Mouse (Mus musculus): ENCODE results near the gene Pwp2.

The Pwp2 gene

DNA sequence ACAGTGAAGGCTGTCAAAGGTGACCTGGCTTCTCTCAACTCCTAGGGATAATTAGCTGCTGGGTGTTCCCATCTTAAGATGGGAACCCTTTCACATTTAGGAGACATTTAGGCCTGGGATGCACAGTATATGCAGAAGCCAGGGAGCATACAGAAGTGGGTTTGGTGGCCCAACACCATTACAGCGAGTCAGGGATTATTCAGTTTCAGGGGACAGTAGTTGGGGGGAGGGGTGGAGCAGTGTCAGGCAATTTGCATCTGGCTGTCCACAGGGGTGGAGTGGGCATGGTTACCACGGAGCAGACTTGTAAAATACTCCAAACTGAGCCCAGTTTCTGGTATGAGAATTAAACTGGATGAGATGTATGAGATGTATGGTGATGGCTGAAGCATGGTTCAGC lies 14.5 kb downstream of the Pwp2 start:
- no peak for DNase-seq

DNA sequence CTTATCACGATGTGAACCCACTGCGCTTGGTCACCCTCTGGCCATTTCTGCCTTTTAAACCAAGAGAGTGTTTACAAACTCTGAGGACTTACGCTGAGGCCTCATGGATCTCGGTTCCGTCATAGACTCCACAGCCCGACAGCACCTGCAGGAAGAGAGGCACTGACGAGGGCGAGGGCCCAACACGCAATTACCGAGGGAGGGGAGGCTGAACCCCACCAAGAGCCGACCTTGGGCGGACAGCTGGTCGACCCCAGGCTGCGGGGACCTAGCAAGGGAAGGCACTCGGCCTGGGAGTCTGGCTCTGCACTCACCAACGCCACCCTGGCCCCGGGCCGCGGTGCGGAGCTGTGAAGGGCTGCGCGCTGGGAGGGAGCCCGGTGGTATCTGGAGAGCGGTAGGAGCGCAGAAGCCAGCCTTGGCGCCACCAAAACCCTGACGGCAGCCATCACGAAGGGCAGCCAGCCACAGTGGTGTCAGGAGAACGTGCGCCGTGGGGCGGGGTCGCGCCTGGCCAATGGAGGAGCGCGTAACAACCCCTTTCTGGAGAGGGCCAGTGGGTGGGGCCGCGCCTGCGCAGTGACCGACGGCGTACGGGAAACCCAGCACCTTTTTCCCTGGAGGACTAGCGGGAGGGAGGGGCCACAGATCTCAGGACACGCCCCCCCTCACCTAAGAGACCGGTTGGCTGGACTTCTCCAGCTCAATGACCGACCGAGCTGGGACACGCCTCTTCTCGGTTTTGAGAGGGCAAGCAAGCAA lies 15.5 kb downstream of the Pwp2 start, which contains the start of gene D10Jhu81e:
D10Jhu81e (minus strand) TSS at position 502 of the 762 bp plus-strand sequence.
- DNase-seq: peak; percentile 99

DNA sequence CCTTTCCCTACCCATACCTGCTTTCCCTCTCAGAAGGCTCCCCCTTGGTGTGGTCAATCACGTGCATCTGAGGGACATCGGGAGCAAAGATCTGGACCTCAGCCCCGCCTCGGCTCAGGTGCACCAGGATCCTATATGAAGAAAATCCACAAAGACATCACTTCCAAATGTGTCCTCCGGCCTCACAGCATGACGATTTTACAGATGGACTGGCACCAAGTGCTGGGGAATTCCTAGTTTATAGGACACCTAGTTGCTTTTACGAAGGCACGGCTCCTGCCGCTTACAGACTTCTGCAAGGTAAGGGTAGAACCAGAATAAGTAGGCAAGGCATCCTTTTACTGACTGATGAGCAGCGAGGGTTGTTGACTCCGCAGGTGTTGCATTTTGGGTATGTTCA lies 16.2 kb downstream of the Pwp2 start:
- no peak for DNase-seq

DNA sequence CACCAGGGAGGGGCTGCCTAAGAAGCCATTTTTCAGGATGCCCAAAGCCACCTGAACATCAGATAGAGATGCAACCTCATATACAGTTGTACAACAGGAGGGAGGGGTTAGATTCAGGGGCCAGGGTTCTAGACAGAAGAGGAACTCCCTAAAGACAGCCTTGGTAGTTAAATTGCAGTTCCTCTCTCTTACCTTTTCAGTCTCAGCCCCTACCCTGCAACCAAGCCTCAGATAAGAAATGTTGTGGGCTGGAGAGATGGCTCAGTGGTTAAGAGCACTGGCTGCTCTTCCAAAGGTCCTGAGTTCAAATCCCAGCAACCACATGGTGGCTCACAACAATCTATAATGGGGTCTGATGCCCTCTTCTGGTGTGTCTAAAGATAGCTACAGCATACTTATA lies 17.2 kb downstream of the Pwp2 start:
- DNase-seq: no peak

DNA sequence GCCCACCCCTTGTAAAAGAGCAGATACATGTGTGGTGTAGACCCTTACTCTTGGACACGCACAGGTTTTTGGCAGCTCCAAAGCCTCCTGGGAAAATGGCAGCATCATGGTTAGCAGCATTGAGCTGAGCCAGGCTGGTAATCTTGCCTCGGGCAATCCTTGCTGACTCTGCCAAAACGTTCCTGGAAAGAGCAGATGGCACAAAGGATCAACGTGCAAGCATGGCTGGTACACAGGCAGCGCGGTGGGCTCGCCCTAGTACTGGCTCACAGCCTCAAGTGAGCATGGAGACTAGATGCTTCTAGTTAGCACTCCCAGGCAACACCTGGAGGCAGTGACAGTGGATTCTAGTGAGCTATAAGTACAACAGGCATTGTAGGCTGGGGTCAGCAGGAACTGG lies 17.6 kb downstream of the Pwp2 start:
- peak; percentile 60 for DNase-seq

DNA sequence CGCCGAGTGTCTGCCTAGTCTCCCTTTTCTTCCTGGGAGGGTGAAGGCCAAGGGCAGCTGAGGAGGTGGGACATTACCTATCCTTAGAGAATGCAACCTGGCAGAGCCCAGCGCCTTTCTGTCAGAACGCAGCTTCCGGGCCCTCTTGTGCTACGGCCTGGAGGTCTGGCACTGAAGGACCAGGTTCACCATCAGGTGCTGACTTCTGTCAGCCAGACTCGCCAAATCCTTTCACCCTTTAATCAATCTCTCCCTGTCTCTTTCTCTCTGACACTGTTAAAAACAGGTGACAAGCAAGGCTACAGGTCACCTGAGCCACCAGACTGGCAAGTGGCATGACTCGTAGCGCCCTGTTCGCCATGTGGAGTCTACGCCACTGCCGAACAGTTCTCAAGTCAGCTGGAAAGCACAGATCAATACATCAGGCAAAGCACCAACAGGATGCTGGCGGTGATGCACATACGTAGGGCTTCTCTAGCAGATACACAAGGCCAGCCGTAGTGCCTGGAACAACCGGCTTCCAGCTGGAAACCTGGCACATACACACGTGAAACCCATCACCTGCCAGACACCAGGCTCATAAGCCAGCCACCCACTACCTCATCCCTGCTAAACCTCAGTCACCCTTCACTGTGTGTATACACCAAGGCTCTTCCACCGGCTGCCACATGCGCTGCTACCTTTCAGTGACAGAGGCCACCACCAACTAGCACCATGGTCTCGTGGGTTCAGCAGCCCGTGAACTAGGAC lies 19.5 kb downstream of the Pwp2 start:
- DNase-seq: no peak

DNA sequence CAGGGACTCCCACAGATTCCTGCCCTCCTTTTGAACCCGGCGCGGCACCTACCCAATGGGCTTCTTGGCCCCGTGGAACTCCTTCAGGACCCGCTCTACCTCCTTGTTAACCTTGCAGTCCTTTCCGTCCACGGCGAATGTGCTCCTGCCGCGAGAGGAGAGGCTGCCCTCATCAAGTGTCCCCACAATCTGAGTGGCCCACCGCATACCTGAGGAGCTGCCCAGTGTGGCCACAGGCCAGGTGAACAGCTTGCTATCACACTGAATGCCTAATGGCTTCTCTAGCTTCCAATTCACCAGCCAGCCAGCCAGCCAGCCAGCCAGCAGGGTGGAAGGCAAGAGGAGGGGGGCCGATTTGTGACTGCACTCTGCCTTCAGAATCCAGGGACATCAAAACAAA lies 20.2 kb downstream of the Pwp2 start:
- DNase-seq: no peak

DNA sequence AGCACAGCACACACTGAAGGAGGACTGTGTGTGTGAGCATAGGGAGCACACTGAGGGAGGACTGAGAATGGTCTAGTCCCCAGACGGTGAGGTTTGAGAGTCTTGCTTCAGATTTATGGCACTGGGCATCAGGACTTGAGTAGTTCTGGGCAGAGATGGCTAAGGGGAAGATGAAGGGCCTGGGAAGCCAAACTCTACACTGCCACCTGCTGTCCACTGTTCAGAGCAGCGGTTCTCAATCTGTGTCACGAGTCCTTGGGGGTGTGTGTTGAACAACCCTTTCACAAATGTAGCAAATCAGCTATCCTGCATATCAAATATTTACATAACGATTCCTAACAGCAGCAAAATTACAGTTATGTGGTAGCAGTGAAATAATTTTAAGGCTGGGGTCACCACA lies 21.0 kb downstream of the Pwp2 start:
- DNase-seq: peak; percentile 56

DNA sequence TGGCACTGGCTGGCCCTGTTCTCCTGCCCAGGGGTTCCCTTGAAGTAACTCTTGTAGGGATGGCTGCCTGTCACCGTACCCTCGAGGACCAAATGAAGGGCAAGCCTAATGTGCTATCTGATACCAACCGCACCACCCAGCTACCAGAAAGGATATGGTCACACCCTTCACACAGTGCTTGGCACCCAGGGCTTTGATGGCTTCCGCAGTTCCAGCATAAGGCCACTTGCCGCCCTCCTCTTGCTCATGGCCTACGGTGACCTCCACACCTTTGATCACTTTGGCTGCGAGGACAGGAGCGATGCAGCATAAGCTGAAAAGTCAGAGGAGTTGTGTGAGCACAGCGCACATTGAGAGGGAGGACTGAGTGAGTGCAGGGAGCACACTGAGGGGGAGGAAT lies 21.7 kb downstream of the Pwp2 start:
- DNase-seq: no peak

DNA sequence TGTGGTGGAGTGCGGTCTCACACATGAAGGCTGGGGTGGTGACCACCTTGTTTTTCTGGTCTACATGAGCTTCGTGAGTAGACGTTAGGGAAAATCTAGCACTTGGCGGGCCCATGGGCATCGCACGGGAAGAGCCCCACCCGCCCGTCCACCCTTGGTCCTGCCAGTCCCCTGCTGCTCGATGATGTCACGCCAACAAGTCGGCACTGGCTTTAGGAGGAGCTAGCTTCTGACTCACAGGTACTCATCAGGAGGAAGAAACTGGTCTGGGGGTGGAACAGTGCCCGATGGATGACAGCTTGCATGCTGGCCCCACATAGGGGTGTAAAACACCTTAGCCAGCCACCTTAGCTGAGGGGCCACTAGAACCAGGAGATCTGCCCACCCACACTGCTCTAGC lies 22.3 kb downstream of the Pwp2 start:
- DNase-seq: no peak

DNA sequence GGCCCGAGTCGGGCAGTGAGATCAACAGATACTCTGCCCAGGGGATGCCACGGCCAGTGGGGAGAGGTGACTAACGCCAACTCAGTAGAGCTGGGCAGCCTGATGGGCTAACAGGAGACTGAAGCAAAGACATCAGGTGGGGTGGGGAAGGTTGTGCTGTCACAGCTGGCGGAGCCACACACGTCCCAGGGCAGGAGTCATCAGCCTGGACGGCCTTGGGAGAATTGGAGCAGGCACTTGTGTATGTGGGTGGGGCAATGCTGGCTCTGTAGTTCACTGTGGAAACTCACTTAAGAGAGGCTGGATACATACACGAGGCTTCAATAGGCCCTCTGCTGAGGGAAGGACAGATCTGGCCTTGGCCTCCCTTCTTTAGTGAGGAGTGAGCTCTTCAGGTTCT lies 23.9 kb downstream of the Pwp2 start:
- DNase-seq: no peak

DNA sequence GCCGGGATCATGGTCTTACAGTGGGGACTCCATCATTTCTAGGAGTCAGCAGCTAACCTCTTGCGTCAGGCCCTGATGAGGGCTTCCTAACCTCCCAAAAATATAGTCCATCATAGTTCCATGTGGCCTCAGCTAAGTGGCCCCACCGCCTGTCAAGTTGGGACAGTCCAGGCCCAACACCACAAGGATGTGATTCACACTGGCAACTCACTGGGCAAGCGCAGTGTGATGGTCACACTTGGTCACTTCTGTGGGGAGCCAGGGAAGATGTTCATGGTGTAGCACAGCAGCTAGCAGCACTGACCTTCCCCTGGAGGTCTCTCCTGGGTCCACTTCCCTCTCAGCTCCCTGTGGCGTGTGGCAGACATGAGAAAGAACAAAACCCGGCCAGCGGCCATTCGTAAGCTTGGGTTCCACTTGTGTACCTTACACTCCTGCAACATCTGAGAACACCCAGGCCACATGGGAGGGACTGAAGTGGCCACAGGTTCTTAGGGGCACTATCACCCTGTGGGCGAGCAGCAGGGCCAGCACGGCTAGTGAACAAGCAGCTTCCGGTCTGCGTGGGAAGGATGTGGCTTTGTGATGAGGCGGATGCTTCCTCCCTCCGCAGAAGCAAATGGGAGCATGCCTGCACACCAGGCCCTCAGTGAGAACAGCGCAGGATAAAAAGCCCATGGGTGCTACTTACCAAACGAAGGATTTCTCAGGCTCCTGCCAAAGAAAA lies 24.4 kb downstream of the Pwp2 start:
- no peak for DNase-seq

DNA sequence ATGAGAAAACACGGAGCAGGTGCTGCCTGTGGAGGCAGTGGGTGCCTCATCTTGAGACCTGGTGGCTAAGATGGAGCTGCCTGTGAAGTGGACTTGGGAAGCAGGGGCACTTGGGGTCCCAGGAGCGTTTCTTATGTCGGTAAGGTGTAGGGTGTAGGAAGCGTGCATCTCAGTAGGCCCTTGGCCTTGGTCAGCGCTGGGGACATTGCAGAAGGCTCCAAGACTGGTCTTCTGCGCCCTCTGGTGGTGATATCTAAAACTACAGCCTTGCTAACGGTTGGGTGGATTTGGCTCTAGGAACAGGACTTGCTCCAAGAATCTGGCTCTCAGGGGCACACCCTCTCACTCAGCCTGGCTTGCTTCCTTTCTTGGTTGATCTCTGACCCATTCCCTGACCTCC lies 25.0 kb downstream of the Pwp2 start:
- DNase-seq: peak; percentile 76

DNA sequence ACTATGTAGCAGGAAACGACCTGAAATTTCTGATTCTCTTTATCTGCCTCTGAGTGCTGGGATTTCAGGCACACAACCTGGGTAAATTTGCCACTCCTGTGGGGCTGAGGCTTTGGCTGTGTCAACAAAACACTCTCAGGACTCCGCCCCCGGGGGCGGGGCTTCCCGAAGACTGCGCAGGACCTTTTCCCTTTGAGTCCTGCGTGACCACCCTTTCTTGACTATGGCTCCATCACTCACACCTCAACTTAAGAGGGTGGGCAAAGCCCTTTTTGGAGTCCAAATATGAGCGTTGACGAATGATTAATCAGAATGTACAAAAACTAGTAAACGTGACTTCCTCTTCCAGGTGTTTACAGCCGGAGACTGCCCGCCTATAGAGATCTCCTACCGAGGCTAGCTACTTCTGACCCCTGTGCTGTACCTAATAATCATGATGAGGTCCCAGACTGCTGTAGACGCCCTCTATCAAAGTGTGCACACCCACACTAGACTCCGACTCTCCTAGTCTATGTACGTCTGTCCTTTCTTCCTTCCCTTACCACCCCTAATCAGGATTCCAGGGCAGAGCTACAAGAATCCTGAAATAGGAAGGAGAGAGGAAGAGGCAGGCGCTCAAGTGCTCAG lies 25.6 kb downstream of the Pwp2 start:
- DNase-seq: peak; percentile 76

DNA sequence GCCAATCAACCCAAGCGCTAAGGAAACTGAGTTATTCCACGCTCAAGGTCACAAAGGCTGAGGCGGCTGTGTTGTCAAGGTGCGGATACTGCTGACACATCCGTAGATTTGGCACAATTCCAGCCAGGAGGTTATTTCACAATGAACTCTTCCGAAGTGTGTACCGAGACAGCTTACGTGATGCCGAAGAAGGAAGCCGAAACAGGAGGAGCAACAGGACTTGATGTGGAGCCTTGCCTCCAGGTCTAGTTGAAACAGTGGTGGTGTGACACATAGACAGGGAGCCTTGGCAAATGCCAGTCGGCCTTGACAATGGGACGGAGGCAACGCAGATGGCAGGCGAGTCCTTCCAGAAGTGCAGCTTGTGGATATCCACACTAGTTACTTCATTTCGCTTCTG lies 26.9 kb downstream of the Pwp2 start:
- no peak for DNase-seq

DNA sequence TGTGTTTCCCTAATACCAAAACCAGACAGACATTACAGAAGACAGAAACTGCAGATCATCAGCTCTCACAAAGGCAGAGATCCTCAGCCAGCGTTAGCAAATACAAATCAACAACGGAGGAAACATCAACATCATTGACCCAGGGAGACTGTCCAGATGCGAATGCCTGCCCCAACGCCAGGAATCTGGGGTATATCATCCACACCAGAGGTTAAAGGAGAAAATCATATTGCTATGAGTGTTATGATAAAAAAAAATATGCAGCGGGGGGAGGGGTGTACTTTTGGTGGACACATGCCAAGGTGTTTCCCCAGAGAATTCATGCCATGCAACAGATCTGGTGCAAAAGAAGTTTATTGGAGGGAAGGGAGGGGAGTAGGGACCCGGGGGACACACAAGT lies 28.0 kb downstream of the Pwp2 start:
- DNase-seq: no peak

DNA sequence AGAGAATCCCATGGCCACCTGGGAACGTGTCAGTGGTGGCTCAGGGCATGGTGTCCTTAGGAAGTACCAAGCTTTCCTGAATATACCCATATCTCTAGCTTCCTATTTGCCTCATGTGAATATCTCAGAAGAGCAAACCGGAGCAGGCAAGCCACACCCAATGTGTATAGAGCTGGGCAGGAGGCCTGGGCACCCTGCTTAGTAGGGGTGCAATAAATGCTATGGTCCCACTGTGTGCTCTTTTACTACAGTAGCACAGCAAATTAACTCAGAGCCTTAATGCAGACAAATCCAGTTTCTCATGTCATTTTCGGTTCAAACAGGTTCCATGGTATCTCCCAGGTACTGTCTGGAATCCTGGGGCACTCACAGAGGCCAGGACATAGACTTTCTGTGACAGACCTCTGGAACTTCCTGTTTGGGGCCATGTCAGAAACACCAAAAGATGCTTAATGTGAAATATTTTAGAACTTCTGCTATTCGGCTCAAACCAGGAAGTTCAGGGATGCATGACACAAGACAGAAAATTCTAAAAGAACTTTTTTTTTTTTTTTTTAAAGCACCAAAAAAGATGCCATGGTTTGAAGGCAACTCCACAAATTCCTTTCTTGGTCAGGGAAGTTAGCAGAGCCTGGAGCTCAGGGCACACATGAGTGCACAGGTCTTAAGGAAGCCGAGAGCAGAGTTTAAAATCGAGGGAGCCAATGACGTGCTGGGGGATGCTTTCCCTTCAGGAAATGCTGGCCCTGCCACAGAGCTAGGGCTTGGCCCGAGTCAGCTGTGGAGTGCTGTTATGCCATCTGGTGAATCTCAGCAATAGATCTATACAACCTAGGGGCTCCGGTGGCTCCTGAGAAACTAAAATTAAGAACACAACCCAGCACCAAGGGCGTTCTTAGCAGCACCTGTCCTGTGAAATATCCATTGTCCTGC lies 35.8 kb downstream of the Pwp2 start:
- DNase-seq: no peak

DNA sequence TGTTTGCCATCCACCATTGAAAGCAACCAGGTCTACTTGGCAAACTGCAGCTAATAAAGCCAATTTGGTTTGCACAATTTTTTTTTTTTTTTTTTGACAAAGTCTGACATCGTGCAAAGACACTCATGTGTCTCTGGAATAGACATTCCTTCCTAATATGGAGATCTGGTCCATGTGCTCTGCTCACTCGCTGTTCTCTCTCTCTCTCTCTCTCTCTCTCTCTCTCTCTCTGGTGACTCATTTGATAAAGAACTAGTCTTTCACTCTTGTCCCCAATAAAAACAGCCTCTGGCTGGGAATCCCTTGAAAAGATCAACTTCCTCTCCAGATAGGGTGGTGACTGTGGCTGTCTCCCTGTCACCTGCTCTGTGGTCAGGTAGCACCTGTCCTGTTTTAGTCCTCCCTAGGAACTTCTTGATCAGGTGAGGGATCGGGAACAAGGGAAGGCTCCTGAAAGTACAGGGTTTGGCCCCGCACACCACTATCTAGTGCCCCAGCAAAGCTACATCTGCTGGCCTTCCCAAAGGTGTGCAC lies 37.0 kb downstream of the Pwp2 start:
- no peak for DNase-seq

DNA sequence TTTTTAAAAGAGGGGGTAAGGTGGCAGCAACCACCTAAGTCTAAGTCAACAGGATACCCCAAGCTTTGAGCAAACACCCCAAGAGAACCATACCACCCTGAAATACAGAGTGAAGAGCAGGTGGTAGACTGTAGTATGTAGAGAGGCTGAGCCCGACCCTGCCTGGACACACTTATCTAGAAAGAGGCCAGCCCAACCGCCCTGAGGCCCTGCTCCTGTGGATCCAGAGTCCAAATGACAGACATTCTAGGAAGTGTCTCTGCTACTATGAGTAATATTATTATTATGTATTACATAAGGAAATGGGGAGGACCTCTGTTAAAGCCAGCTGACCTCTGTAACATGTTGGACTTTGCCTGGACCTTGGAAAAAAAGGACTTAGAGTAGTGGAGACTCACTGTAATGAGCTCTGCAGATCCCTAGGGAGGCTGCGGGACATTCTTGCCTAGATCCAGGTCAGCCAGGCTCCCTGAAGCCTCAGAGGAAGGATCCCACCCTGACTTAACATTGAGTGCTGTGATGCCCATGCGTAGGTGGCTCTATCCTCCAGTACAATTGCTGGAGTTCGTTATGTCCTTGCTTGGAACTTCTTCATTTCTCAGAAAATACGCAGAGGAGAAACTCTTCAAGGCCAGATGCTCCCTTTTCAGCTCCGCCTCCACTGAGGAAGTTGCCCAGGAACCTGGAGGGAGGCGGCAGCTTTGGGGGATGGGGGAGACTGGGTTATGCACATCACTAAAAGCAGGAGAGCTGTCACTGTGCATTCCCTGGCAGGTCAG lies 41.0 kb downstream of the Pwp2 start:
- DNase-seq: peak; percentile 67

DNA sequence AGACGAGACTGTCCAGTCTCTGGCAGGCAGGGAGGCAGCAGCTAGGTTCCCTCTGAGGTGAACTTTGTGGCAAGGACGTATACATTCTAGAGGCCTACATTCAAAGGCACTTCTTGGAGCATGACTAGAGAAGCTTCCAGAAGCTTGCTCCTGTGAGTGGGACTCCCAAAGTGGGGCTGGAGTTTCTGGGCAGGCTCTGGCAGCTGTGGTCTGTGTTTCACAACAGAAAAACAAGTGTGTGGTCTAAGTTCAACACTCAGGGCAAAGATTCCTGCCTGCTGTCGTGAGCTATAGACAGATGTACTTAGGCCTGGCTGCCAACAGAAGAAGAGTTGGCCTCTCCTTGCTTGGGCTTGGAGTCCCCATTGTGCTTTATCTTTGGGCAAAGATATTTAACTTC lies 44.1 kb downstream of the Pwp2 start:
- DNase-seq: no peak

DNA sequence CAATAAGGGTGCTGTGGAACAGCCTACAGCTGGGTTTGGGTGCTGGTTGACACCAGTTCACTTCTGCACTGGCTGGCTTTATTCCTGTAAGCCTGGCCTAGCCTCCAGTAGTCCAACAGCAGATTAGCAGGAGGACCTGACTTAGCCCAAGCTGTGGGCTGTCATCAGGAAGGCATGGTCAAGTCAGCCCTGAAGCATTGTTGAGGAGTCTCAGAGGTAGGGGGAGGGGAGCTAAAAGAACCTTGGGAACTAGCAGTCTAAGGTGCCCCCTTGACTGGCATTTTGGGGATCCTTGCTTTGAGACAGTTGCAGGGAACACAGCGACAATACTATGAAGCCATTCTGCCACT lies 44.7 kb downstream of the Pwp2 start:
- DNase-seq: no peak
